Mouse (Mus musculus) embryonic facial prominence, embryonic 12.5 days (tissue): ENCODE measurements at regions not wholly inside any gene's neighbourhood (a gene's known extent, or its start where the extent isn't known, plus 50 kb on each side); places are given as distances from the start of the nearest gene placed in this dataset.
A peak's percentile ranks its signal among the peaks of the same experiment; 100 is the strongest.

ENCODE experiments used
- ATAC-seq: fragments of 200-750 bp; cut with Nextera tagmentation; 2 replicates; pipeline ENCODE4 v1.8.0; 2017; ENCODE audit not compliant: insufficient number of reproducible peaks, insufficient read depth, low FRiP score, low TSS enrichment
- H3K27ac ChIP-seq: fragments of 300-500 bp; sonication (generic); 2 replicates; pipeline ENCODE4 v1.5.1; 2016; ENCODE audit warnings: mild to moderate bottlenecking
- H3K27me3 ChIP-seq: fragments of 300-500 bp; sonication (generic); 2 replicates; pipeline ENCODE4 v1.6.1; 2016; ENCODE audit warnings: mild to moderate bottlenecking, moderate library complexity
- H3K36me3 ChIP-seq: fragments of 300-500 bp; sonication (generic); 2 replicates; pipeline ENCODE4 v1.6.1; 2016; ENCODE audit warnings: mild to moderate bottlenecking
- H3K4me1 ChIP-seq: fragments of 300-500 bp; sonication (generic); 2 replicates; pipeline ENCODE4 v1.6.1; 2016
- H3K4me2 ChIP-seq: fragments of 300-500 bp; sonication (generic); replicated peaks from 2 replicates; pipeline ENCODE4 v1.6.1; 2016; ENCODE audit warnings: mild to moderate bottlenecking, moderate library complexity
- H3K4me3 ChIP-seq: fragments of 300-500 bp; sonication (generic); 2 replicates; pipeline ENCODE4 v1.5.1; 2016; ENCODE audit warnings: mild to moderate bottlenecking
- H3K9ac ChIP-seq: fragments of 300-500 bp; sonication (generic); 2 replicates; pipeline ENCODE4 v1.6.1; 2016; ENCODE audit warnings: mild to moderate bottlenecking, moderate library complexity
- H3K9me3 ChIP-seq: fragments of 300-500 bp; sonication (generic); 2 replicates; pipeline ENCODE4 v1.6.1; 2016; ENCODE audit warnings: mild to moderate bottlenecking, moderate library complexity
- WGBS: fragments of 180-500 bp; shearing (Covaris S2); methylation state at CpG from one replicate; pipeline ENCODE4 v1.1.7; 2016; 5-methylcytosine and 5-hydroxymethylcytosine counted together

- Histone ChIP-seq H3K4me2 (no peak overlapping the region), H3K9me3 (no peaks in the 10 kb centered on the region), H3K4me1 (peaks cover 18% of the 10 kb centered on the region), H3K4me3 (no peak overlapping the region), H3K27me3 (no peaks in the 10 kb centered on the region), H3K36me3 (no peaks in the 10 kb centered on the region), H3K9ac (no peak overlapping the region), H3K27ac (no peak overlapping the region)
- ATAC-seq, result no peak
- WGBS, result 82% methylated on average over 4 of the region's 4 CpGs
Observed at GRCm38 (mm10) chr9:49964666-49965065, 165.9 kb upstream of the Ncam1 start.

GRCm38 (mm10) chr9:49962561-49963071 is 163.9 kb upstream of the Ncam1 start:
- no peak overlapping the region for H3K4me2 ChIP-seq
- H3K9ac ChIP-seq, result no peak overlapping the region
- 0 out of 2 replicates have a peak, but pooled peaks cover 6% of the 10 kb centered on the region for H3K27me3 ChIP-seq
- no peak overlapping the region for H3K27ac ChIP-seq
- H3K36me3 ChIP-seq, result no peaks in the 10 kb centered on the region
- H3K9me3 ChIP-seq, result no peaks in the 10 kb centered on the region
- WGBS, result 30% methylated on average over 8 of the region's 8 CpGs
- no peak for ATAC-seq
- no peak overlapping the region for H3K4me3 ChIP-seq
- H3K4me1 ChIP-seq, result peaks cover 25% of the 10 kb centered on the region

- ATAC-seq, result no peak
- Histone ChIP-seq H3K9ac (no peak overlapping the region), H3K4me1 (peaks cover 25% of the 10 kb centered on the region), H3K4me3 (no peak overlapping the region), H3K27me3 (0 out of 2 replicates have a peak, but pooled peaks cover 6% of the 10 kb centered on the region), H3K4me2 (no peak overlapping the region), H3K27ac (no peak overlapping the region), H3K9me3 (no peaks in the 10 kb centered on the region), H3K36me3 (no peaks in the 10 kb centered on the region)
- WGBS, result 31% methylated on average over 3 of the region's 3 CpGs
Observed at GRCm38 (mm10) chr9:49961965-49962364, 163.2 kb upstream of the Ncam1 start.

GRCm38 (mm10) chr9:49961329-49961728 is 162.6 kb upstream of the Ncam1 start:
- Histone ChIP-seq H3K4me1 (peaks cover 25% of the 10 kb centered on the region), H3K36me3 (no peaks in the 10 kb centered on the region), H3K9me3 (no peaks in the 10 kb centered on the region), H3K4me2 (no peak overlapping the region), H3K27ac (no peak overlapping the region), H3K27me3 (0 out of 2 replicates have a peak, but pooled peaks cover 6% of the 10 kb centered on the region), H3K9ac (no peak overlapping the region), H3K4me3 (no peak overlapping the region)
- no peak for ATAC-seq
- WGBS, result 70% methylated on average over 5 of the region's 5 CpGs

- no peak overlapping the region for H3K4me2 ChIP-seq
- no peaks in the 10 kb centered on the region for H3K9me3 ChIP-seq
- H3K36me3 ChIP-seq, result no peaks in the 10 kb centered on the region
- 54% methylated on average over 10 of the region's 10 CpGs for WGBS
- H3K9ac ChIP-seq, result no peak overlapping the region
- H3K27me3 ChIP-seq, result 0 out of 2 replicates have a peak, but pooled peaks cover 6% of the 10 kb centered on the region
- ATAC-seq, result no peak
- H3K27ac ChIP-seq, result no peak overlapping the region
- H3K4me3 ChIP-seq, result no peak overlapping the region
- peaks cover 25% of the 10 kb centered on the region for H3K4me1 ChIP-seq
Observed at GRCm38 (mm10) chr9:49959987-49960386, 161.3 kb upstream of the Ncam1 start.

- H3K36me3 ChIP-seq, result no peaks in the 10 kb centered on the region
- ATAC-seq, result no peak
- 65% methylated on average over 3 of the region's 3 CpGs for WGBS
- no peak overlapping the region for H3K27ac ChIP-seq
- H3K4me1 ChIP-seq, result peaks cover 25% of the 10 kb centered on the region
- H3K9ac ChIP-seq, result no peak overlapping the region
- no peaks in the 10 kb centered on the region for H3K9me3 ChIP-seq
- H3K4me3 ChIP-seq, result no peak overlapping the region
- 0 out of 2 replicates have a peak, but pooled peaks cover 6% of the 10 kb centered on the region for H3K27me3 ChIP-seq
- H3K4me2 ChIP-seq, result no peak overlapping the region
Observed at GRCm38 (mm10) chr9:49958890-49959289, 160.2 kb upstream of the Ncam1 start.

GRCm38 (mm10) chr9:49954601-49955000 is 155.9 kb upstream of the Ncam1 start:
- 0 out of 2 replicates have a peak, but pooled peaks cover 7% of the 10 kb centered on the region for H3K4me1 ChIP-seq
- H3K4me2 ChIP-seq, result no peak overlapping the region
- H3K9me3 ChIP-seq, result no peaks in the 10 kb centered on the region
- H3K36me3 ChIP-seq, result no peaks in the 10 kb centered on the region
- no peak for ATAC-seq
- H3K4me3 ChIP-seq, result no peak overlapping the region
- WGBS, result 64% methylated on average over 3 of the region's 3 CpGs
- H3K9ac ChIP-seq, result no peak overlapping the region
- no peak overlapping the region for H3K27ac ChIP-seq
- 0 out of 2 replicates have a peak, but pooled peaks cover 6% of the 10 kb centered on the region for H3K27me3 ChIP-seq

- 76% methylated on average over 5 of the region's 5 CpGs for WGBS
- Histone ChIP-seq H3K27me3 (no peaks in the 10 kb centered on the region), H3K9ac (no peak overlapping the region), H3K4me3 (no peak overlapping the region), H3K4me2 (no peak overlapping the region), H3K27ac (no peak overlapping the region), H3K4me1 (no peaks in the 10 kb centered on the region), H3K36me3 (no peaks in the 10 kb centered on the region), H3K9me3 (no peaks in the 10 kb centered on the region)
- no peak for ATAC-seq
Observed at GRCm38 (mm10) chr9:49950321-49950720, 151.6 kb upstream of the Ncam1 start.

GRCm38 (mm10) chr9:49948546-49948945 is 149.8 kb upstream of the Ncam1 start:
- no peak overlapping the region for H3K4me2 ChIP-seq
- 84% methylated on average over 4 of the region's 4 CpGs for WGBS
- H3K4me1 ChIP-seq, result no peaks in the 10 kb centered on the region
- ATAC-seq, result no peak
- H3K27ac ChIP-seq, result no peak overlapping the region
- no peaks in the 10 kb centered on the region for H3K36me3 ChIP-seq
- H3K4me3 ChIP-seq, result no peak overlapping the region
- H3K9ac ChIP-seq, result no peak overlapping the region
- no peaks in the 10 kb centered on the region for H3K27me3 ChIP-seq
- no peaks in the 10 kb centered on the region for H3K9me3 ChIP-seq

GRCm38 (mm10) chr9:49946857-49947256 is 148.1 kb upstream of the Ncam1 start:
- no peaks in the 10 kb centered on the region for H3K4me1 ChIP-seq
- WGBS, result 69% methylated on average over 2 of the region's 2 CpGs
- no peak for ATAC-seq
- no peaks in the 10 kb centered on the region for H3K9me3 ChIP-seq
- H3K27me3 ChIP-seq, result no peaks in the 10 kb centered on the region
- H3K36me3 ChIP-seq, result no peaks in the 10 kb centered on the region
- no peak overlapping the region for H3K27ac ChIP-seq
- no peak overlapping the region for H3K4me3 ChIP-seq
- H3K9ac ChIP-seq, result no peak overlapping the region
- H3K4me2 ChIP-seq, result no peak overlapping the region

- Histone ChIP-seq H3K4me1 (peaks cover 13% of the 10 kb centered on the region), H3K27ac (peak overlapping the region; percentile 18; the same call in 1 of the 2 replicates), H3K36me3 (no peaks in the 10 kb centered on the region), H3K4me3 (no peak overlapping the region), H3K27me3 (0 out of 2 replicates have a peak, but pooled peaks cover 2% of the 10 kb centered on the region), H3K9me3 (no peaks in the 10 kb centered on the region), H3K9ac (no peak overlapping the region), H3K4me2 (peak overlapping the region; percentile 21; the same call in 1 of the 2 replicates)
- WGBS, result 10% methylated on average over 9 of the region's 9 CpGs
- peak; percentile 79; the same call in 1 of the 2 replicates for ATAC-seq
Observed at GRCm38 (mm10) chr9:49935555-49936376, 137.0 kb upstream of the Ncam1 start.

GRCm38 (mm10) chr9:49928041-49928656 is 129.4 kb upstream of the Ncam1 start:
- Histone ChIP-seq H3K4me3 (no peak overlapping the region), H3K36me3 (no peaks in the 10 kb centered on the region), H3K27me3 (no peaks in the 10 kb centered on the region), H3K4me2 (no peak overlapping the region), H3K9ac (no peak overlapping the region), H3K4me1 (peaks cover 8% of the 10 kb centered on the region; the same call in 1 of the 2 replicates), H3K9me3 (no peaks in the 10 kb centered on the region), H3K27ac (no peak overlapping the region)
- WGBS, result 42% methylated on average over 3 of the region's 3 CpGs
- no peak for ATAC-seq
